Mouse (Mus musculus) small intestine, adult 2 months (tissue): ENCODE data around the gene Slc2a4.
A peak's percentile ranks its signal among the peaks of the same experiment; 100 is the strongest.

Experiments used
- CTCF ChIP-seq: fragments of 200-500 bp; IDR thresholded peaks from 2 replicates; pipeline ENCODE4 v1.5.1; 2012; ENCODE audit warnings: low read depth, mild to moderate bottlenecking, control low read depth, inconsistent platforms, low read length, moderate library complexity, mixed read lengths; ENCODE audit not compliant: insufficient replicate concordance, insufficient read length; ENCODE audit errors: extremely low read depth
- POLR2A ChIP-seq: fragments of 200-500 bp; IDR thresholded peaks from 2 replicates; pipeline ENCODE4 v1.6.1; 2012; ENCODE audit warnings: low read depth, mild to moderate bottlenecking, control low read depth, inconsistent platforms, low read length, moderate library complexity

GRCm38 (mm10) chr11:69921114-69922011 lies 26.6 kb downstream of the Slc2a4 start, which contains the start of gene Eif5a:
- TF ChIP-seq POLR2A, result peak; percentile 63
- TF ChIP-seq CTCF, result peak; percentile 43; the same call in 1 of the 2 replicates
